Mouse (Mus musculus) embryonic facial prominence, embryonic 11.5 days (tissue): ENCODE data around the gene Sco1. TPM values are rescaled to one million over a fixed set of nuclear protein-coding genes. Genes with fewer than 3 reads are reported as not detected.

Experiments
- ATAC-seq: fragments of 200-750 bp; cut with Nextera tagmentation; replicated peaks from 2 replicates; pipeline ENCODE4 v1.8.0; 2017; ENCODE audit warnings: low read depth; ENCODE audit not compliant: insufficient number of reproducible peaks, low FRiP score, low TSS enrichment
- DNase-seq: peaks from one replicate; pipeline ENCODE4 v3.0.0-alpha.2; 2015; ENCODE audit warnings: low spot score
- H3K27ac ChIP-seq: fragments of 300-500 bp; sonication (generic); replicated peaks from 2 replicates; pipeline ENCODE4 v1.5.1; 2014; ENCODE audit warnings: mild to moderate bottlenecking, low read depth, low read length, control low read depth
- H3K27me3 ChIP-seq: fragments of 300-500 bp; sonication (generic); 2 replicates; pipeline ENCODE4 v1.6.1; 2014; ENCODE audit warnings: mild to moderate bottlenecking, low read length, moderate library complexity, mixed read lengths; ENCODE audit not compliant: control insufficient read depth, insufficient read depth
- H3K36me3 ChIP-seq: fragments of 300-500 bp; sonication (generic); replicated peaks from 2 replicates; pipeline ENCODE4 v1.6.1; 2014; ENCODE audit warnings: low read depth, mild to moderate bottlenecking, low read length, moderate library complexity, mixed read lengths; ENCODE audit not compliant: control insufficient read depth, insufficient read depth
- H3K4me1 ChIP-seq: fragments of 300-500 bp; sonication (generic); 2 replicates; pipeline ENCODE4 v1.6.1; 2014; ENCODE audit warnings: low read length, mixed read lengths; ENCODE audit not compliant: control insufficient read depth, insufficient read depth
- H3K4me2 ChIP-seq: fragments of 300-500 bp; sonication (generic); 2 replicates; pipeline ENCODE4 v1.6.1; 2014; ENCODE audit warnings: low read depth, mild to moderate bottlenecking, control low read depth, low read length, moderate library complexity
- H3K4me3 ChIP-seq: fragments of 300-500 bp; sonication (generic); 2 replicates; pipeline ENCODE4 v1.5.1; 2014; ENCODE audit warnings: low read depth, low read length, control low read depth
- H3K9ac ChIP-seq: fragments of 300-500 bp; sonication (generic); replicated peaks from 2 replicates; pipeline ENCODE4 v1.6.1; 2014; ENCODE audit warnings: mild to moderate bottlenecking, control low read depth, low read length
- H3K9me3 ChIP-seq: fragments of 300-500 bp; sonication (generic); replicated peaks from 2 replicates; pipeline ENCODE4 v1.6.1; 2016; ENCODE audit warnings: mild to moderate bottlenecking, low read length, inconsistent platforms, mixed read lengths; ENCODE audit not compliant: control insufficient read depth
- WGBS: fragments of 180-500 bp; shearing (Covaris S2); extraction: QIAGEN DNeasy Blood & Tissue Kit; methylation state at CpG from one replicate; pipeline ENCODE4 v1.1.7; 2014; 5-methylcytosine and 5-hydroxymethylcytosine counted together
- polyA plus RNA-seq: library from polyadenylated mRNA; unstranded; fragments of >200 nt; fragmentation: Nextera tagmentation; extraction: Ambion mirVana; gene quantifications from 2 replicates; pipeline ENCODE4 v1.2.1, GENCODE M21; 2014

Sco1 gene
- polyA plus RNA-seq, 1 experiment from 2014 or later: 20.6 TPM

GRCm38 (mm10) chr11:67081125-67081649 is 28.7 kb downstream of the Sco1 start:
- Histone ChIP-seq H3K4me3 (no peak overlapping the region), H3K36me3 (no peaks in the 10 kb centered on the region), H3K4me2 (no peak overlapping the region), H3K27me3 (peaks cover 6% of the 10 kb centered on the region; the same call in 1 of the 2 replicates), H3K27ac (no peak overlapping the region), H3K9ac (no peak overlapping the region), H3K9me3 (no peaks in the 10 kb centered on the region), H3K4me1 (no peaks in the 10 kb centered on the region; the same call in 1 of the 2 replicates)
- 5% methylated on average over 11 of the region's 11 CpGs for WGBS
- ATAC-seq (peak; percentile 74), DNase-seq (peak; percentile 81)

DNA sequence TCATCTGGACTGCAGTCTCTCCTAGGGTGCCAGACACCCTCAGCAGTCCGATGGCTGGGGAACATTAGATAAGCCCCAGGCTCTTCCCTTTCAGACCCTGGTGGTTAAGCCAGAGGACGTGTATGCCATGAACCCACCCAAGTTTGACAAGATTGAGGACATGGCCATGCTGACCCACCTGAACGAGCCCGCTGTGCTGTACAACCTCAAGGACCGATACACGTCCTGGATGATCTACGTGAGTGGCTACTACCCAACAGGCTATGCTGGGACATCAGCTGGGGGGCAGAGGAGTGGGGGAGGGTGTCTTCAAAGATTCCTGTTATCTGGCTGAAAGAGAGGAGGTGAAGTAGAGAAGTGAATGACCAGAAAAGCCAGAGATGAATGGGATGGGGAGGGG is 29.7 kb downstream of the Sco1 start:
- WGBS: 89% methylated on average over 7 of the region's 7 CpGs

DNA sequence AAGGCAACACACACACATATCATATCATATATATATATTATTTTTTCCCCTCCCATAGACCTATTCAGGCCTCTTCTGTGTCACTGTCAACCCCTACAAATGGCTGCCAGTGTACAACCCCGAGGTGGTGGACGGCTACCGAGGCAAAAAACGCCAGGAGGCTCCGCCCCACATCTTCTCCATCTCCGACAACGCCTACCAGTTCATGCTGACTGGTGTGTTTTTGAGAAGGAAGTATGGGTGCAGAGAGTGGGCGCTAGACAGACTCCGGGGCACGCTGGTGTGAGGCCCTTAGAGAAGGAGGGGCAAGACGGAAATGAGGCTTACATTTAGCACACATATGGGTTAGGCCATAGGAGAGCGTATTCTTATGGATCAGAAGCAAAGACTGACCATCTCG is 30.3 kb downstream of the Sco1 start:
- no peak overlapping the region for H3K4me3 ChIP-seq
- ATAC-seq: no peak
- no peak overlapping the region for H3K27ac ChIP-seq
- no peaks in the 10 kb centered on the region; the same call in 1 of the 2 replicates for H3K4me1 ChIP-seq
- H3K9me3 ChIP-seq: no peaks in the 10 kb centered on the region
- no peak overlapping the region for H3K4me2 ChIP-seq
- H3K27me3 ChIP-seq: peaks cover 6% of the 10 kb centered on the region; the same call in 1 of the 2 replicates
- DNase-seq: no peak
- no peaks in the 10 kb centered on the region for H3K36me3 ChIP-seq
- 89% methylated on average over 13 of the region's 13 CpGs for WGBS
- no peak overlapping the region for H3K9ac ChIP-seq

More for the DNA sequence above, 29.7 kb downstream of the Sco1 start:
- H3K9me3 ChIP-seq: no peaks in the 10 kb centered on the region
- H3K27ac ChIP-seq: no peak overlapping the region
- H3K4me3 ChIP-seq: no peak overlapping the region
- no peaks in the 10 kb centered on the region; the same call in 1 of the 2 replicates for H3K4me1 ChIP-seq
- H3K4me2 ChIP-seq: no peak overlapping the region
- H3K27me3 ChIP-seq: peaks cover 6% of the 10 kb centered on the region; the same call in 1 of the 2 replicates
- no peak for DNase-seq
- H3K9ac ChIP-seq: no peak overlapping the region
- no peaks in the 10 kb centered on the region for H3K36me3 ChIP-seq
- ATAC-seq: no peak

- no peaks in the 10 kb centered on the region for H3K36me3 ChIP-seq
- ATAC-seq: no peak
- H3K4me2 ChIP-seq: no peak overlapping the region
- H3K4me1 ChIP-seq: no peaks in the 10 kb centered on the region; the same call in 1 of the 2 replicates
- H3K27me3 ChIP-seq: peaks cover 6% of the 10 kb centered on the region; the same call in 1 of the 2 replicates
- DNase-seq: no peak
- no peak overlapping the region for H3K9ac ChIP-seq
- no peaks in the 10 kb centered on the region for H3K9me3 ChIP-seq
- H3K27ac ChIP-seq: no peak overlapping the region
- H3K4me3 ChIP-seq: no peak overlapping the region
- 62% methylated on average over 6 of the region's 6 CpGs for WGBS
These were observed 30.8 kb downstream of the Sco1 start for GRCm38 (mm10) chr11:67083239-67083638.

GRCm38 (mm10) chr11:67083712-67084340 is 31.4 kb downstream of the Sco1 start:
- Histone ChIP-seq H3K36me3 (no peaks in the 10 kb centered on the region), H3K9ac (no peak overlapping the region), H3K4me2 (no peak overlapping the region), H3K27ac (no peak overlapping the region), H3K4me3 (no peak overlapping the region), H3K27me3 (peaks cover 6% of the 10 kb centered on the region; the same call in 1 of the 2 replicates), H3K4me1 (no peaks in the 10 kb centered on the region; the same call in 1 of the 2 replicates), H3K9me3 (no peaks in the 10 kb centered on the region)
- ATAC-seq: no peak
- 40% methylated on average over 32 of the region's 32 CpGs for WGBS
- no peak for DNase-seq

GRCm38 (mm10) chr11:67085489-67085888 is 33.0 kb downstream of the Sco1 start:
- no peak overlapping the region for H3K4me3 ChIP-seq
- H3K4me1 ChIP-seq: no peaks in the 10 kb centered on the region; the same call in 1 of the 2 replicates
- ATAC-seq (no peak), DNase-seq (peak; percentile 87)
- WGBS: 5% methylated on average over 6 of the region's 6 CpGs
- no peaks in the 10 kb centered on the region for H3K9me3 ChIP-seq
- no peak overlapping the region for H3K27ac ChIP-seq
- H3K4me2 ChIP-seq: no peak overlapping the region
- no peaks in the 10 kb centered on the region for H3K36me3 ChIP-seq
- H3K9ac ChIP-seq: no peak overlapping the region
- peaks cover 6% of the 10 kb centered on the region; the same call in 1 of the 2 replicates for H3K27me3 ChIP-seq

DNA sequence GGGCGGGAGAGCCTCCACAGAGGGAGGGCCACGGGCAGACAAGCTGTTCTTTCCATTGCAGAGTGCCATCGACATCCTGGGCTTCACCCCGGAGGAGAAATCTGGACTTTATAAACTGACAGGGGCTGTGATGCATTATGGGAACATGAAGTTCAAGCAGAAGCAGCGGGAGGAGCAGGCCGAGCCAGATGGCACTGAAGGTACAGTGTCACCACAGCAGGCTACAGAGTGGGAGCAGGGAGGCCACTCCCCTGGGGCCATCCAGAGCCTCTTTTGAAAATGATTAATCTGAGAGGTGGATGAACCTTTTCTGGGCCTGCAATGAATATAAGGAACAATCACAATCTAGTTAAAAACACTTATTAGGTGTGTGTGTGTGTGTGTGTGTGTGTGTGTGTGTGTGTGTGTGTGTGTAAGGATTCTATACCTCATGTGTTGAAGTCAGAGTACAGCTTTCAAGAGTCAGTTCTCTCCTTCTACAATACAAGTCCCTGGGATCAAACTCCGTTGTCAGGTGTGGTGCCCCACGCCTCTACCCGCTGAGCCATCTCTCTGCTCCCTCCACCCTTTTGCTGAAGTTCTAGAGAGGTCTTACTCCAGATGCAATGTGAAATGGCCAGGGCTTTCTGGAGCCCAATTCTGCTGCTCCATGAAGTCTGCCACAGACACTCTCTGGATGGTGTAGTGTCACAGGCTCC is 34.1 kb downstream of the Sco1 start:
- no peak for ATAC-seq
- no peak for DNase-seq
- 53% methylated on average over 9 of the region's 9 CpGs for WGBS
- no peak overlapping the region for H3K4me2 ChIP-seq
- no peak overlapping the region for H3K27ac ChIP-seq
- no peaks in the 10 kb centered on the region for H3K9me3 ChIP-seq
- no peaks in the 10 kb centered on the region for H3K4me1 ChIP-seq
- H3K36me3 ChIP-seq: no peaks in the 10 kb centered on the region
- no peak overlapping the region for H3K9ac ChIP-seq
- peaks cover 6% of the 10 kb centered on the region; the same call in 1 of the 2 replicates for H3K27me3 ChIP-seq
- H3K4me3 ChIP-seq: no peak overlapping the region

DNA sequence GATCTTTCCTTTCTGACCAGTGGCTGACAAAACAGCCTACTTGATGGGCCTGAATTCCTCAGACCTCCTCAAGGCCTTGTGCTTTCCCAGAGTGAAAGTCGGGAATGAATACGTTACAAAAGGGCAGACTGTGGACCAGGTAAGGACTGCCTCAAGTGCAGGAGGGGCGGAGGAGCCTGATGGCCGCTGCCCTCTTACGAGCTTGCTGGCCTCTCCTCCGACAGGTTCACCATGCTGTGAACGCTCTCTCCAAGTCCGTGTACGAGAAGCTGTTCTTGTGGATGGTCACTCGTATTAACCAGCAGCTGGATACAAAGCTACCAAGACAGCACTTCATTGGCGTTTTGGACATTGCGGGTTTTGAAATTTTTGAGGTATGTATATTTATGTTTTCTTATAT is 34.8 kb downstream of the Sco1 start:
- no peak for ATAC-seq
- 90% methylated on average over 12 of the region's 12 CpGs for WGBS
- Histone ChIP-seq H3K4me3 (no peak overlapping the region), H3K27ac (no peak overlapping the region), H3K4me1 (no peaks in the 10 kb centered on the region), H3K9ac (no peak overlapping the region), H3K9me3 (no peaks in the 10 kb centered on the region), H3K36me3 (no peaks in the 10 kb centered on the region), H3K27me3 (peaks cover 6% of the 10 kb centered on the region; the same call in 1 of the 2 replicates), H3K4me2 (no peak overlapping the region)
- no peak for DNase-seq
